Mouse (Mus musculus): ENCODE data around the gene Dusp27.

DNA sequence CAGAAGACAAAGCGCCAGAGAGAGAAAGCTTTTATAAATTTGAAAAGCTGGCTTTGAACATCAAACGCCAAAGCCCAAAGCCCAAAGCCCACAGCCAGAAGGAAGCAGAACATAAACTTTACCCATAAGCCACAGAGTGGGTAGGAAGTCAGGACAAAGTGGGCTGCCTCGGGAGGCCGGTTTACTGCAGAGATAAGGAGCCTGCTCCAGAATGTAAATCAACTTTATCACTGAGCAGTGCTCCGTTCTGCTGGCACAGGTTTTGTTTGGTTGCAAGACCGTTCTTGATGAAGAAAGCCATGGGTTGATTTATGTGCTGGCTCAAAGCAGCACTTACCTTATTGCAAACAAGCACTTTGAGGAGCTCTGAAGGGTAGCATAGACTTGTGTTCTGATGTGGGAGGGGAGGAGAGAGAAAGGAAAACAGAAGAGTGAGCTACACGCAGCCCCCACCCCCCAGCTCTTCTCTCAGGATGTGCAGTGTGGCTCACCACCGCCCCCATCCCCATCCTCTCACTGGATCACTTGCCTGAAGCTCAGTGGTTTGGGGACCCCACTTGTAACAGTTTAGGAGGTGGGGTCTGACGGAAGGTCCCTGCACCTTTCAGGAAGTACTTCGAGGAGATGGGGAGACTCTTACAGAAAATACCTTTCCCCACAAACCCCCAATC lies 74.3 kb downstream of the Dusp27 start:
- TF ChIP-seq POLR2AphosphoS5 (IDR thresholded peaks at IDR 0.05; ENCODE audit: insufficient replicate concordance, low read depth, low read length) (no peak), CTCF (IDR thresholded peaks at IDR 0.05; ENCODE audit: low read depth, low read length) (no peak), TAL1 (conservative IDR thresholded peaks at IDR 0.05; ENCODE audit: low read depth, low read length) (no peak), GATA1 (IDR thresholded peaks at IDR 0.05; ENCODE audit: borderline replicate concordance, low read length) (no peak), GATA2 (IDR thresholded peaks at IDR 0.05; ENCODE audit: borderline replicate concordance, low read depth, low read length) (no peak)

Data from G1E (cell line).